Mouse (Mus musculus) intestine, postnatal 0 days (tissue): ENCODE results near the gene Slc2a13. TPM values are rescaled to one million over a fixed set of nuclear protein-coding genes. Genes with fewer than 3 reads are reported as not detected.
A peak's percentile ranks its signal among the peaks of the same experiment; 100 is the strongest.

Experiments
- ATAC-seq: fragments of 200-750 bp; cut with Nextera tagmentation; 2 replicates; pipeline ENCODE4 v1.8.0; 2017; ENCODE audit warnings: mild to moderate bottlenecking, moderate TSS enrichment, moderate library complexity
- H3K27ac ChIP-seq: fragments of 300-500 bp; sonication (generic); 2 replicates; pipeline ENCODE4 v1.5.1; 2014; ENCODE audit warnings: mild to moderate bottlenecking, low read depth, low read length, moderate library complexity
- H3K27me3 ChIP-seq: fragments of 300-500 bp; sonication (generic); replicated peaks from 2 replicates; pipeline ENCODE4 v1.6.1; 2014; ENCODE audit warnings: low read length, mixed read lengths; ENCODE audit not compliant: control insufficient read depth, insufficient read depth
- H3K36me3 ChIP-seq: fragments of 300-500 bp; sonication (generic); 2 replicates; pipeline ENCODE4 v1.6.1; 2014; ENCODE audit warnings: mild to moderate bottlenecking, moderate library complexity; ENCODE audit not compliant: control insufficient read depth, insufficient read depth
- H3K4me1 ChIP-seq: fragments of 300-500 bp; sonication (generic); replicated peaks from 2 replicates; pipeline ENCODE4 v1.6.1; 2014; ENCODE audit warnings: antibody characterized with exemption, low read length, mixed read lengths; ENCODE audit not compliant: control insufficient read depth, insufficient read depth
- H3K4me2 ChIP-seq: fragments of 300-500 bp; sonication (generic); replicated peaks from 2 replicates; pipeline ENCODE4 v1.6.1; 2014; ENCODE audit warnings: low read depth, mild to moderate bottlenecking, moderate library complexity
- H3K4me3 ChIP-seq: fragments of 300-500 bp; sonication (generic); 2 replicates; pipeline ENCODE4 v1.5.1; 2014; ENCODE audit warnings: low read depth, low read length
- H3K9ac ChIP-seq: fragments of 300-500 bp; sonication (generic); 2 replicates; pipeline ENCODE4 v1.6.1; 2014; ENCODE audit warnings: mild to moderate bottlenecking, low read depth, low read length
- H3K9me3 ChIP-seq: fragments of 300-500 bp; sonication (generic); 2 replicates; pipeline ENCODE4 v1.6.1; 2016; ENCODE audit warnings: mixed run types; ENCODE audit not compliant: control insufficient read depth
- CTCF ChIP-seq: sonication (generic); IDR thresholded peaks from 2 replicates; pipeline ENCODE4 v1.5.1; 2016; ENCODE audit warnings: low read depth, mild to moderate bottlenecking, control low read depth, antibody characterized with exemption, moderate library complexity
- WGBS: fragments of 180-500 bp; shearing (Covaris S2); extraction: QIAGEN DNeasy Blood & Tissue Kit; methylation state at CpG from one replicate; pipeline ENCODE4 v1.1.7; 2014; 5-methylcytosine and 5-hydroxymethylcytosine counted together
- polyA plus RNA-seq: library from polyadenylated mRNA; unstranded; fragments of >200 nt; fragmentation: Nextera tagmentation; extraction: Ambion mirVana; gene quantifications from 2 replicates; pipeline ENCODE4 v1.2.1, GENCODE M21; 2015

The Slc2a13 gene
- polyA plus RNA-seq, 1 experiment from 2014 or later: 0.76 TPM

DNA sequence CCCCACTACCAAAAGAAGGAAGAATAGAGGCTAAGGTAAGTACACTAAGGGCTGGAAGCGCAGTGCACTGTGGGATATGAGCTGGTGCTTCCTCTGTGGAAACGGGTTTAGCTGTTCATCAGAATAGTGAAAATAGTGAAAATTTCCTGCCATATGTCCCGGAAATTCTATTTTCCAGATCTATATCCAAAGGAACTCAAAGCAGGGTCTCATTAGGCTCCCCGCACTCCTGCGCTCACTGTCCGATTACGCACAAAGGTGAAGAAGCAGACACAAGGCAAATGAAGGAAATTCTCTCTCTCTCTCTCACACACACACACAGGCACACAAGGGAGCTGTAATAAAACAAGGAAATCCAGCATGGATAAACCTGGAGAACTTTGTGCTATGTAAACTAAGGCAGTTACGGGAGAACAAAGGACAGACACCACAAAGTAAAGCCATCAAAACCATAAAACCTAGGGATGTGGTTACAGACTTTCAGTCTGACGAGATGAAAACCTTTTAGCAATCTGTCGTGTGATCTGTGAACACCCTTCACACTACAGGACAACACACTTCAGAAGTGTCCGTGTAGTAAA is 7.9 kb downstream of the Slc2a13 start:
- WGBS: 49% methylated on average over 11 of the region's 11 CpGs
- TF ChIP-seq CTCF: no peak
- Histone ChIP-seq H3K9ac (no peak overlapping the region), H3K4me3 (no peak overlapping the region), H3K9me3 (no peaks in the 10 kb centered on the region), H3K36me3 (no peaks in the 10 kb centered on the region), H3K4me1 (no peaks in the 10 kb centered on the region), H3K27ac (peak overlapping the region; percentile 8; the same call in 1 of the 2 replicates), H3K4me2 (0 out of 2 replicates have a peak overlapping the region, but pooled peaks have one; percentile 27), H3K27me3 (no peaks in the 10 kb centered on the region)
- peak; percentile 72 for ATAC-seq

- no peaks in the 10 kb centered on the region for H3K4me1 ChIP-seq
- H3K27me3 ChIP-seq: no peaks in the 10 kb centered on the region
- 92% methylated on average over 6 of the region's 6 CpGs for WGBS
- no peak for ATAC-seq
- no peak overlapping the region for H3K4me3 ChIP-seq
- H3K36me3 ChIP-seq: no peaks in the 10 kb centered on the region
- H3K4me2 ChIP-seq: no peak overlapping the region
- no peaks in the 10 kb centered on the region for H3K9me3 ChIP-seq
- no peak for TF ChIP-seq CTCF
- H3K27ac ChIP-seq: no peak overlapping the region
- H3K9ac ChIP-seq: no peak overlapping the region
These were observed 11.3 kb downstream of the Slc2a13 start for GRCm38 (mm10) chr15:91561728-91562127.

DNA sequence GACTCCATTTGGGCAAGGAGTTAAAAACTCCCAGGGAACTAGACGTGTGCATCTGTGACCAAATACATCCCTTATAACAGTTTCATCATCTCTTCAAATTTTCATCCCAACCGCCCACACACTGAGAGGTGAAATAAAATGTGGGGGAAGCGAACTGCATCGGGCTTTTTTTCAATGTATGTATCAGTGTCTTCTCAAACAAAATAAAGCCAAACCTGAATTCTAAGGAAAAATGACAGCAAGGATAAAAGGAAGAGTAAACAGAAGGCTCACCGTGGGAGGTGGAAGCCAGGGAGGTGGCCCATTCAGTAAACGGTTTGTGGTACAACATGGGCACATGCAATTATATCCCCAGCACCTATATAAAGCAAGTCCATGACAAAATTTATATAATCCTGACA is 17.7 kb downstream of the Slc2a13 start:
- Histone ChIP-seq H3K4me3 (no peak overlapping the region), H3K4me2 (no peak overlapping the region), H3K36me3 (no peaks in the 10 kb centered on the region), H3K9ac (no peak overlapping the region), H3K27ac (no peak overlapping the region), H3K4me1 (no peaks in the 10 kb centered on the region), H3K9me3 (no peaks in the 10 kb centered on the region), H3K27me3 (no peaks in the 10 kb centered on the region)
- ATAC-seq: no peak
- 89% methylated on average over 6 of the region's 6 CpGs for WGBS
- TF ChIP-seq CTCF: no peak

DNA sequence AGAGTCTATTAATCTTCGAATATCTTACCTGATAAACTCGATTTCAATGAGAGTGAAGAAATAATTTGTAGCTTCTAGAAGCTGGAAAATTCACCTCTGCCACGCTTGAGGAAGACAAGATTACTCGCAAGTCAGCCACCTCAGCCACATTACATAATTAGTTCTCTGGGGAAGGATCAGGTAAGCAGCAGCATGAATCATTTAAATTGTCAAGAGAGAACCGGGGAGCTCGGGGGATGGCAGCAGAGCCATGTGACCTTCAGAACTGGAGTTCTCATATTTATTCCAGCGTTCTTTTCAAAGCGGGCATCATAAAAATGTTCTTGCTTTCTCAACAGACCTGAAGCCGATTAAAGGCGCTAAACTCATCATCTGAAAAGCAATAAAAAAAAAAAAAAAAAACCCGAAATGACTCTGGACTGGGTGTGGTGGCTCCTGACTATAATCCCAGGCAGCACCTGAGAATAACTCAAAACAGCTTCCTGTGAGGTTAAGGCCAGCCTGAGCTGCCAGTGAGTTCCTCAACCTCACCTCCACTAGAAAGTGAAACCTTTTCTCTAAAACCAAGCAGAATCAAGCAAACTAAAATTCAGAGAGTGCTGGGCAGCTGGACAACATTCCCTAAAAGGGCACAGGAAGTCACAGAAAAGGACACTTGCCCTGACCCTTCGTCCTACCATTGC is 24.3 kb downstream of the Slc2a13 start:
- no peaks in the 10 kb centered on the region for H3K9me3 ChIP-seq
- no peaks in the 10 kb centered on the region for H3K4me1 ChIP-seq
- peak overlapping the region; percentile 30 for H3K4me2 ChIP-seq
- H3K4me3 ChIP-seq: no peak overlapping the region
- no peaks in the 10 kb centered on the region for H3K27me3 ChIP-seq
- 46% methylated on average over 12 of the region's 12 CpGs for WGBS
- peak; percentile 45; the same call in 1 of the 2 replicates for ATAC-seq
- H3K36me3 ChIP-seq: no peaks in the 10 kb centered on the region
- no peak for TF ChIP-seq CTCF
- H3K9ac ChIP-seq: no peak overlapping the region
- H3K27ac ChIP-seq: no peak overlapping the region

- Histone ChIP-seq H3K27me3 (no peaks in the 10 kb centered on the region), H3K9ac (no peak overlapping the region), H3K4me2 (no peak overlapping the region), H3K4me3 (no peak overlapping the region), H3K4me1 (no peaks in the 10 kb centered on the region), H3K36me3 (no peaks in the 10 kb centered on the region), H3K9me3 (no peaks in the 10 kb centered on the region), H3K27ac (no peak overlapping the region)
- WGBS: 84% methylated on average over 4 of the region's 4 CpGs
- TF ChIP-seq CTCF: no peak
- no peak for ATAC-seq
These were observed 28.5 kb downstream of the Slc2a13 start for GRCm38 (mm10) chr15:91544586-91544985.

- H3K9ac ChIP-seq: no peak overlapping the region
- H3K27me3 ChIP-seq: no peaks in the 10 kb centered on the region
- no peak overlapping the region for H3K4me3 ChIP-seq
- H3K9me3 ChIP-seq: no peaks in the 10 kb centered on the region
- no peaks in the 10 kb centered on the region for H3K4me1 ChIP-seq
- H3K36me3 ChIP-seq: no peaks in the 10 kb centered on the region
- no peak for ATAC-seq
- TF ChIP-seq CTCF: no peak
- H3K4me2 ChIP-seq: no peak overlapping the region
- H3K27ac ChIP-seq: no peak overlapping the region
These were observed 34.6 kb downstream of the Slc2a13 start for GRCm38 (mm10) chr15:91538439-91538838.
